Comparison of ENCODE assay signal across 18 mouse cellular contexts in genomic region chr13:35283959-35284358, GRCm38 (mm10).
DNase-seq lines count a peak whose midpoint lies in the region; ATAC-seq and TF ChIP-seq lines count a peak whose summit lies in the region.
"Had no signal": no experiment of that assay in that cellular context is flagged by ENCODE, and none has a peak within 500 bp of the region (broad histone marks: within the 10 kb centered on the region; RNA-seq: fewer than 3 reads in every experiment).

No protein-coding gene starts in this region.

- peak; percentile 63 for ATAC-seq in forebrain, postnatal 0 days
- ATAC-seq in hindbrain, postnatal 0 days: no peak
- no peak for ATAC-seq in hindbrain, embryonic 13.5 days (ENCODE audit: low FRiP score)
- ATAC-seq in lung, embryonic 14.5 days (ENCODE audit: insufficient read depth): peak; percentile 66; the same call in 1 of the 2 replicates
- no peak for ATAC-seq in activated CD4-positive, CD25-positive, alpha-beta regulatory T cell, adult 4 months

- no peaks in the 10 kb centered on the region for H3K27me3 ChIP-seq in forebrain, postnatal 0 days (ENCODE audit: insufficient read depth, low read length)
- no peaks in the 10 kb centered on the region for H3K27me3 ChIP-seq in forebrain, embryonic 10.5 days (ENCODE audit: poor library complexity, severe bottlenecking)
- no peaks in the 10 kb centered on the region for H3K27me3 ChIP-seq in hindbrain, postnatal 0 days (ENCODE audit: insufficient read depth, low read length)
- no peaks in the 10 kb centered on the region for H3K27me3 ChIP-seq in hindbrain, embryonic 13.5 days
- no peaks in the 10 kb centered on the region for H3K27me3 ChIP-seq in lung, embryonic 14.5 days (ENCODE audit: insufficient read depth, low read length)
- H3K27me3 ChIP-seq: embryonic facial prominence, embryonic 13.5 days; limb, embryonic 15.5 days; midbrain, embryonic 12.5 days had no signal

- no peaks in the 10 kb centered on the region for H3K4me1 ChIP-seq in forebrain, postnatal 0 days (ENCODE audit: insufficient read depth)
- no peaks in the 10 kb centered on the region for H3K4me1 ChIP-seq in forebrain, embryonic 10.5 days
- no peaks in the 10 kb centered on the region for H3K4me1 ChIP-seq in hindbrain, postnatal 0 days (ENCODE audit: insufficient read depth, low read length)
- no peaks in the 10 kb centered on the region for H3K4me1 ChIP-seq in hindbrain, embryonic 13.5 days (replicated peaks)
- H3K4me1 ChIP-seq in lung, embryonic 14.5 days (ENCODE audit: insufficient read depth): no peaks in the 10 kb centered on the region
- H3K4me1 ChIP-seq: limb, embryonic 15.5 days; midbrain, embryonic 12.5 days had no signal

- no peaks in the 10 kb centered on the region for H3K36me3 ChIP-seq in forebrain, postnatal 0 days (ENCODE audit: insufficient read depth)
- H3K36me3 ChIP-seq in forebrain, embryonic 10.5 days (replicated peaks): no peaks in the 10 kb centered on the region
- no peaks in the 10 kb centered on the region for H3K36me3 ChIP-seq in hindbrain, postnatal 0 days (ENCODE audit: insufficient read depth, low read length)
- H3K36me3 ChIP-seq in hindbrain, embryonic 13.5 days: no peaks in the 10 kb centered on the region
- H3K36me3 ChIP-seq in lung, embryonic 14.5 days (ENCODE audit: insufficient read depth): no peaks in the 10 kb centered on the region
- H3K36me3 ChIP-seq: embryonic facial prominence, embryonic 13.5 days; limb, embryonic 15.5 days; midbrain, embryonic 12.5 days had no signal

- DNase-seq in forebrain, postnatal 0 days: no peak
- DNase-seq in forebrain, embryonic 10.5 days (ENCODE audit: extremely low spot score, low spot score): no peak
- DNase-seq in hindbrain, postnatal 0 days (ENCODE audit: low spot score): peak; percentile 1
- DNase-seq in lung, embryonic 14.5 days: no peak
- DNase-seq in lung, postnatal 25 days (ENCODE audit: low spot score): no peak
- peak; percentile 18 to 45 for DNase-seq in frontal cortex, postnatal 36 days (ENCODE audit: low spot score in 2 of 2)
- DNase-seq: adrenal gland, postnatal 25 days; cerebellum, adult 8-10 months; heart, adult 11 months; kidney, adult 8-10 months; lung, postnatal 4 days; spleen, adult 18-20 months had no signal

- TF ChIP-seq CTCF in forebrain, postnatal 0 days (IDR thresholded peaks at IDR 0.05; ENCODE audit: low read depth): no peak
- TF ChIP-seq CTCF in hindbrain, postnatal 0 days (IDR thresholded peaks at IDR 0.05; ENCODE audit: low read depth): no peak
- no peak for TF ChIP-seq CTCF in lung, embryonic 14.5 days (IDR thresholded peaks at IDR 0.05; ENCODE audit: low read depth)

- H3K27ac ChIP-seq in forebrain, postnatal 0 days (ENCODE audit: low read depth, low read length): no peak overlapping the region
- H3K27ac ChIP-seq in forebrain, embryonic 10.5 days: no peak overlapping the region
- H3K27ac ChIP-seq in hindbrain, postnatal 0 days: no peak overlapping the region
- no peak overlapping the region for H3K27ac ChIP-seq in hindbrain, embryonic 13.5 days
- no peak overlapping the region for H3K27ac ChIP-seq in lung, embryonic 14.5 days (ENCODE audit: low read depth)
- H3K27ac ChIP-seq: embryonic facial prominence, embryonic 13.5 days; left cerebral cortex, adult 2 months; limb, embryonic 15.5 days; midbrain, embryonic 12.5 days had no signal

- 95% methylated on average over 1 of the region's 1 CpGs for WGBS in forebrain, postnatal 0 days
- WGBS in forebrain, embryonic 10.5 days: 96% methylated on average over 1 of the region's 1 CpGs
- 81% methylated on average over 1 of the region's 1 CpGs for WGBS in hindbrain, postnatal 0 days
- WGBS in hindbrain, embryonic 13.5 days: 79% methylated on average over 1 of the region's 1 CpGs
- 34% methylated on average over 1 of the region's 1 CpGs for WGBS in lung, embryonic 14.5 days

- no peak overlapping the region for H3K4me2 ChIP-seq in forebrain, postnatal 0 days (ENCODE audit: low read depth)
- H3K4me2 ChIP-seq in hindbrain, postnatal 0 days (ENCODE audit: low read depth, low read length): no peak overlapping the region
- H3K4me2 ChIP-seq in hindbrain, embryonic 13.5 days: no peak overlapping the region
- no peak overlapping the region for H3K4me2 ChIP-seq in lung, embryonic 14.5 days
- H3K4me2 ChIP-seq: embryonic facial prominence, embryonic 13.5 days; limb, embryonic 15.5 days; midbrain, embryonic 12.5 days had no signal

- H3K4me3 ChIP-seq in forebrain, postnatal 0 days (ENCODE audit: low read depth, low read length): no peak overlapping the region
- H3K4me3 ChIP-seq in forebrain, embryonic 10.5 days: no peak overlapping the region
- no peak overlapping the region for H3K4me3 ChIP-seq in hindbrain, postnatal 0 days (ENCODE audit: low read length)
- H3K4me3 ChIP-seq in hindbrain, embryonic 13.5 days: no peak overlapping the region
- no peak overlapping the region for H3K4me3 ChIP-seq in lung, embryonic 14.5 days (ENCODE audit: low read depth, low read length)
- H3K4me3 ChIP-seq: embryonic facial prominence, embryonic 13.5 days; left cerebral cortex, adult 2 months; limb, embryonic 15.5 days; midbrain, embryonic 12.5 days had no signal

- no peak overlapping the region for H3K9ac ChIP-seq in forebrain, postnatal 0 days
- no peak overlapping the region for H3K9ac ChIP-seq in hindbrain, postnatal 0 days (replicated peaks; ENCODE audit: low read length)
- no peak overlapping the region for H3K9ac ChIP-seq in hindbrain, embryonic 13.5 days
- no peak overlapping the region for H3K9ac ChIP-seq in lung, embryonic 14.5 days
- H3K9ac ChIP-seq: embryonic facial prominence, embryonic 13.5 days; limb, embryonic 15.5 days; midbrain, embryonic 12.5 days had no signal

- H3K9me3 ChIP-seq in forebrain, postnatal 0 days (ENCODE audit: low read length): no peaks in the 10 kb centered on the region
- no peaks in the 10 kb centered on the region for H3K9me3 ChIP-seq in forebrain, embryonic 10.5 days
- no peaks in the 10 kb centered on the region for H3K9me3 ChIP-seq in hindbrain, postnatal 0 days (ENCODE audit: low read length)
- H3K9me3 ChIP-seq in hindbrain, embryonic 13.5 days: no peaks in the 10 kb centered on the region
- no peaks in the 10 kb centered on the region for H3K9me3 ChIP-seq in lung, embryonic 14.5 days (ENCODE audit: low read depth, low read length)
- H3K9me3 ChIP-seq: embryonic facial prominence, embryonic 13.5 days; limb, embryonic 15.5 days; midbrain, embryonic 12.5 days had no signal

Comparison
In these comparisons a context has a peak if more than half of its experiments do, and no peak if none do; other contexts are left out.
1. ATAC-seq: peak in forebrain, postnatal 0 days (single experiment) and lung, embryonic 14.5 days (single experiment); none in hindbrain, postnatal 0 days (single experiment), hindbrain, embryonic 13.5 days (single experiment) and activated CD4-positive, CD25-positive, alpha-beta regulatory T cell, adult 4 months (single experiment).
2. DNase-seq: peak in hindbrain, postnatal 0 days (single experiment) and frontal cortex, postnatal 36 days (2 of 2); none in forebrain, postnatal 0 days (single experiment), forebrain, embryonic 10.5 days (single experiment), lung, embryonic 14.5 days (single experiment) and lung, postnatal 25 days (single experiment).